Mouse (Mus musculus) heart, adult 2 months (tissue): ENCODE results near the gene Smc6.

Experiments used
- CTCF ChIP-seq: fragments of 200-600 bp; IDR thresholded peaks from 2 replicates; pipeline ENCODE4 v1.8.1; 2022; ENCODE audit warnings: antibody characterized with exemption, mild to moderate bottlenecking, moderate library complexity
- POLR2A ChIP-seq: fragments of 200-500 bp; IDR thresholded peaks from 2 replicates; pipeline ENCODE4 v1.6.1; 2011; ENCODE audit warnings: mild to moderate bottlenecking, low read depth, low read length, control low read depth; ENCODE audit not compliant: insufficient read depth

DNA sequence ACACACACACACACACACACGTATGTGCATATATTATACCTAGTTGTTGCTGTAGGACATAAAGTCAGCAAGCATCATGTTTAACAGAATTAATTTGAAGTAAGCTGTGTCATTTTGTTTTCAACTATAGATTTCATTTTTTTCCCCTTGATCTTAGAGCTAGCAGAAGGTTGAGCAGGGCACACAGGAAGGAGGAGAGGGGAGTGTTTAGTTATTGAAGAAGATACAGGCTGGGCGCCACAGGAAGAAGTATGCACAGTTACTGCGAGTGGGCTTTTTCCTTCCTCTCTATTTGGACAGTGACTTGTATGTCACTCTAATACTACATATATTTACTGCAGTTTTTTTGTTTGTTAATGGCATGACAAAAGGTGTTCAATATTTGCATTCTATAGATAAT is 14.2 kb downstream of the Smc6 start:
- no peak for TF ChIP-seq CTCF
- no peak for TF ChIP-seq POLR2A
